Mouse (Mus musculus) erythroblast, adult 5-6 weeks (primary cell): ENCODE results near the gene Cox14. TPM values are rescaled to one million over a fixed set of nuclear protein-coding genes. Genes with fewer than 3 reads are reported as not detected.
"Not testable (repeated sequence)": the region's sequence is repeated elsewhere in the genome, so short reads cannot be mapped to it uniquely, and the experiment has no call there.

Source experiments
- ATAC-seq: replicated peaks from 2 replicates; pipeline ENCODE4 v1.8.0; 2016; ENCODE audit warnings: moderate number of reproducible peaks, mild to moderate bottlenecking, moderate TSS enrichment, inconsistent platforms; ENCODE audit not compliant: poor library complexity, low FRiP score, severe bottlenecking
- total RNA-seq, 2 experiments: library from RNA; stranded (forward) in 1 of 2; stranded (reverse) in 1 of 2; fragments of 150-400 nt in 1 of 2; fragments of 200-764, 138-1000 nt in 1 of 2; gene quantifications; 2 replicates each; pipeline versions ENCODE4 v1.2.3 to v1.2.4; 2015 to 2017; ENCODE audit warnings: low replicate concordance in 2 of 2

Cox14 gene
- total RNA-seq (2015; ENCODE audit: low replicate concordance), result 10.4 and 15.3 TPM in 2 replicates
- 5.6 and 9.1 TPM in 2 replicates for total RNA-seq (2017; ENCODE audit: low replicate concordance)

- peak; percentile 85 for ATAC-seq
Observed at GRCm38 (mm10) chr15:99725341-99726155, at the start of gene Cox14. Gene Cox14, plus strand, starts transcription at chr15:99725618.

- ATAC-seq, result no peak
Observed at GRCm38 (mm10) chr15:99677089-99677488, 48.3 kb upstream of the Cox14 start.

- ATAC-seq, result no peak
Observed at GRCm38 (mm10) chr15:99678063-99678800, 47.2 kb upstream of the Cox14 start.

- no peak for ATAC-seq
Observed at GRCm38 (mm10) chr15:99679008-99679407, 46.4 kb upstream of the Cox14 start.

- peak; percentile 63 for ATAC-seq
Observed at GRCm38 (mm10) chr15:99682880-99683279, 42.5 kb upstream of the Cox14 start.

GRCm38 (mm10) chr15:99684156-99684555 lies 41.3 kb upstream of the Cox14 start:
- no peak for ATAC-seq

GRCm38 (mm10) chr15:99688712-99689111 lies 36.7 kb upstream of the Cox14 start:
- peak; percentile 85 for ATAC-seq

- ATAC-seq, result no peak
Observed at GRCm38 (mm10) chr15:99690924-99691323, 34.5 kb upstream of the Cox14 start.

GRCm38 (mm10) chr15:99691976-99692375 lies 33.4 kb upstream of the Cox14 start:
- ATAC-seq, result no peak

- no peak for ATAC-seq
Observed at GRCm38 (mm10) chr15:99697309-99697708, 28.1 kb upstream of the Cox14 start.

GRCm38 (mm10) chr15:99698533-99699085 lies 26.8 kb upstream of the Cox14 start:
- no peak for ATAC-seq

GRCm38 (mm10) chr15:99699715-99700114 lies 25.7 kb upstream of the Cox14 start:
- no peak for ATAC-seq

- no peak for ATAC-seq
Observed at GRCm38 (mm10) chr15:99700219-99701106, 25.0 kb upstream of the Cox14 start.

GRCm38 (mm10) chr15:99701640-99701998 lies 23.8 kb upstream of the Cox14 start:
- ATAC-seq, result not testable (repeated sequence)

GRCm38 (mm10) chr15:99701999-99702900 lies 23.2 kb upstream of the Cox14 start, which contains the start of gene Smarcd1:
Gene Smarcd1, plus strand, starts transcription at chr15:99702129.
- ATAC-seq, result peak; percentile 94

- no peak for ATAC-seq
Observed at GRCm38 (mm10) chr15:99703104-99703503, 22.3 kb upstream of the Cox14 start.

GRCm38 (mm10) chr15:99703676-99704040 lies 21.8 kb upstream of the Cox14 start:
- ATAC-seq, result no peak

- no peak for ATAC-seq
Observed at GRCm38 (mm10) chr15:99704041-99704681, 21.3 kb upstream of the Cox14 start.
